Mouse (Mus musculus) intestine, embryonic 16.5 days (tissue): ENCODE results near the gene Olfr665. TPM values are rescaled to one million over a fixed set of nuclear protein-coding genes. Genes with fewer than 3 reads are reported as not detected.
"Not testable (repeated sequence)": the region's sequence is repeated elsewhere in the genome, so short reads cannot be mapped to it uniquely, and the experiment has no call there.

Experiments
- ATAC-seq: fragments of 200-750 bp; cut with Nextera tagmentation; 2 replicates; pipeline ENCODE4 v1.8.0; 2017; ENCODE audit warnings: moderate TSS enrichment, moderate library complexity
- H3K27ac ChIP-seq: fragments of 300-500 bp; sonication (generic); 2 replicates; pipeline ENCODE4 v1.5.1; 2014; ENCODE audit warnings: mild to moderate bottlenecking, low read length
- H3K27me3 ChIP-seq: fragments of 300-500 bp; sonication (generic); replicated peaks from 2 replicates; pipeline ENCODE4 v1.6.1; 2014; ENCODE audit warnings: low read length, control low read depth, mixed read lengths; ENCODE audit not compliant: control insufficient read depth, insufficient read depth
- H3K36me3 ChIP-seq: fragments of 300-500 bp; sonication (generic); 2 replicates; pipeline ENCODE4 v1.6.1; 2014; ENCODE audit warnings: low read length, control low read depth; ENCODE audit not compliant: control insufficient read depth, insufficient read depth
- H3K4me1 ChIP-seq: fragments of 300-500 bp; sonication (generic); 2 replicates; pipeline ENCODE4 v1.6.1; 2014; ENCODE audit warnings: low read length, control low read depth, mixed read lengths; ENCODE audit not compliant: control insufficient read depth, insufficient read depth
- H3K4me2 ChIP-seq: fragments of 300-500 bp; sonication (generic); 2 replicates; pipeline ENCODE4 v1.6.1; 2014; ENCODE audit warnings: low read depth, low read length, control low read depth
- H3K4me3 ChIP-seq: fragments of 300-500 bp; sonication (generic); 2 replicates; pipeline ENCODE4 v1.5.1; 2014; ENCODE audit warnings: mild to moderate bottlenecking, low read length
- H3K9ac ChIP-seq: fragments of 300-500 bp; sonication (generic); 2 replicates; pipeline ENCODE4 v1.6.1; 2014; ENCODE audit warnings: low read depth, low read length
- H3K9me3 ChIP-seq: fragments of 300-500 bp; sonication (generic); 2 replicates; pipeline ENCODE4 v1.6.1; 2016; ENCODE audit warnings: low read length, control low read depth; ENCODE audit not compliant: control insufficient read depth
- WGBS: fragments of 180-500 bp; shearing (Covaris S2); extraction: QIAGEN DNeasy Blood & Tissue Kit; methylation state at CpG from one replicate; pipeline ENCODE4 v1.1.7; 2014; 5-methylcytosine and 5-hydroxymethylcytosine counted together
- polyA plus RNA-seq: library from polyadenylated mRNA; unstranded; fragments of >200 nt; fragmentation: Nextera tagmentation; extraction: Ambion mirVana; gene quantifications from 2 replicates; pipeline ENCODE4 v1.2.1, GENCODE M21; 2015

Gene Olfr665
- not detected in 2 replicates for polyA plus RNA-seq

- ATAC-seq = no peak
- Histone ChIP-seq H3K4me2 (no peak within 1 kb of the TSS), H3K36me3 (no peaks in the 10 kb centered on the region), H3K4me1 (no peaks in the 10 kb centered on the region), H3K27ac (no peak within 1 kb of the TSS), H3K9me3 (no peaks in the 10 kb centered on the region), H3K4me3 (no peak within 1 kb of the TSS), H3K9ac (no peak within 1 kb of the TSS), H3K27me3 (no peaks in the 10 kb centered on the region)
- 40% methylated on average over 1 of the region's 1 CpGs for WGBS
Observed at GRCm38 (mm10) chr7:104877731-104878130, at the start of gene Olfr665. Olfr665 (plus strand) TSS chr7:104878031.

GRCm38 (mm10) chr7:104842503-104842902, 35.3 kb upstream of the Olfr665 start, which contains the start of gene Usp17lb:
Usp17lb (minus strand) TSS chr7:104842603.
- H3K4me1 ChIP-seq = no peaks in the 10 kb centered on the region
- WGBS = 64% methylated on average over 1 of the region's 1 CpGs
- H3K4me2 ChIP-seq = no peak within 1 kb of the TSS
- H3K27me3 ChIP-seq = no peaks in the 10 kb centered on the region
- H3K9ac ChIP-seq = no peak within 1 kb of the TSS
- no peak for ATAC-seq
- no peak within 1 kb of the TSS for H3K27ac ChIP-seq
- H3K9me3 ChIP-seq = no peaks in the 10 kb centered on the region
- H3K36me3 ChIP-seq = no peaks in the 10 kb centered on the region
- no peak within 1 kb of the TSS for H3K4me3 ChIP-seq

- ATAC-seq = no peak
- H3K4me1 ChIP-seq = no peaks in the 10 kb centered on the region
- H3K27ac ChIP-seq = no peak overlapping the region
- no peaks in the 10 kb centered on the region for H3K27me3 ChIP-seq
- H3K9me3 ChIP-seq = no peaks in the 10 kb centered on the region
- H3K36me3 ChIP-seq = no peaks in the 10 kb centered on the region
- H3K9ac ChIP-seq = no peak overlapping the region
- no peak overlapping the region for H3K4me3 ChIP-seq
- 76% methylated on average over 1 of the region's 1 CpGs for WGBS
- no peak overlapping the region for H3K4me2 ChIP-seq
Observed at GRCm38 (mm10) chr7:104843731-104844287, 34.0 kb upstream of the Olfr665 start.

GRCm38 (mm10) chr7:104851546-104851945, 26.3 kb upstream of the Olfr665 start:
- WGBS = 76% methylated on average over 2 of the region's 2 CpGs
- H3K9ac ChIP-seq, H3K9me3 ChIP-seq, H3K27ac ChIP-seq, H3K4me2 ChIP-seq, H3K4me1 ChIP-seq, H3K4me3 ChIP-seq, H3K36me3 ChIP-seq, ATAC-seq, H3K27me3 ChIP-seq: not testable (repeated sequence)

GRCm38 (mm10) chr7:104855248-104855750, 22.5 kb upstream of the Olfr665 start:
- H3K4me2 ChIP-seq = no peak overlapping the region
- no peaks in the 10 kb centered on the region for H3K36me3 ChIP-seq
- H3K27ac ChIP-seq = no peak overlapping the region
- no peak overlapping the region for H3K9ac ChIP-seq
- H3K9me3 ChIP-seq = no peaks in the 10 kb centered on the region
- 82% methylated on average over 3 of the region's 3 CpGs for WGBS
- no peaks in the 10 kb centered on the region for H3K27me3 ChIP-seq
- no peak for ATAC-seq
- H3K4me1 ChIP-seq = no peaks in the 10 kb centered on the region
- H3K4me3 ChIP-seq = no peak overlapping the region

GRCm38 (mm10) chr7:104856709-104857108, 21.1 kb upstream of the Olfr665 start, which contains the start of gene Usp17la:
Usp17la (plus strand) TSS chr7:104857009.
- H3K36me3 ChIP-seq, H3K4me2 ChIP-seq, H3K9ac ChIP-seq, H3K27ac ChIP-seq, H3K27me3 ChIP-seq, H3K4me3 ChIP-seq, H3K9me3 ChIP-seq, ATAC-seq, H3K4me1 ChIP-seq: not testable (repeated sequence)
- WGBS = 79% methylated on average over 2 of the region's 2 CpGs

GRCm38 (mm10) chr7:104857683-104858082, 20.1 kb upstream of the Olfr665 start:
- Histone ChIP-seq H3K27me3 (no peaks in the 10 kb centered on the region), H3K4me2 (no peak overlapping the region), H3K27ac (no peak overlapping the region), H3K9me3 (no peaks in the 10 kb centered on the region), H3K9ac (no peak overlapping the region), H3K4me3 (no peak overlapping the region), H3K4me1 (no peaks in the 10 kb centered on the region), H3K36me3 (no peaks in the 10 kb centered on the region)
- 53% methylated on average over 1 of the region's 1 CpGs for WGBS
- ATAC-seq = no peak

- WGBS = 84% methylated on average over 3 of the region's 3 CpGs
- no peak overlapping the region for H3K9ac ChIP-seq
- no peaks in the 10 kb centered on the region for H3K27me3 ChIP-seq
- H3K9me3 ChIP-seq = no peaks in the 10 kb centered on the region
- no peak overlapping the region for H3K4me2 ChIP-seq
- no peak for ATAC-seq
- H3K27ac ChIP-seq = no peak overlapping the region
- H3K4me3 ChIP-seq = no peak overlapping the region
- no peaks in the 10 kb centered on the region for H3K36me3 ChIP-seq
- no peaks in the 10 kb centered on the region for H3K4me1 ChIP-seq
Observed at GRCm38 (mm10) chr7:104861381-104861780, 16.4 kb upstream of the Olfr665 start.

DNA sequence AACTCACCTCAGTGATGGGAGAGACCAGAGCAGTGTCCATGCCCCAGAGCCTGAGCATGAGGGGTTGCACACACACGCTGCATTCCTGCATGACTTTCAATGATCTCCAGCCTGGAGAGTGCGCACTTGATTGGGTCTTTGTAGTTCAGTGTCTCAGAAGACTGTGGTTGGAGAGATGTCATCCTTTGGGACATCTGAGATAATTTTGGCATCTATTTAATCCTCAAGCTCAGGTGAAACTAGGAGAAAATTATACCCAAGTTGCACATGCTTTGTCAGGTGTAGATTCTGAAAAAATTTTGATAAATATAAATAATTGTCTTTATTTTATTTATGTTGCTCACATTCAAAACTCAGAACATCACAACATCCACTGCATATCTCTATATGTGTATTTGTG, 18.0 kb downstream of the Olfr665 start, which contains the start of gene Olfr666:
Olfr666 (minus strand) TSS at position 101 of the 400 bp plus-strand sequence.
- no peak for ATAC-seq
- WGBS = 86% methylated on average over 2 of the region's 2 CpGs
- no peak within 1 kb of the TSS for H3K27ac ChIP-seq

GRCm38 (mm10) chr7:104921382-104921781, 43.6 kb downstream of the Olfr665 start, which contains the start of gene Olfr667:
Olfr667 (minus strand) TSS chr7:104921482.
- Histone ChIP-seq H3K27ac (no peak within 1 kb of the TSS), H3K4me2 (no peak within 1 kb of the TSS), H3K9ac (no peak within 1 kb of the TSS), H3K4me1 (no peaks in the 10 kb centered on the region), H3K27me3 (no peaks in the 10 kb centered on the region), H3K4me3 (no peak within 1 kb of the TSS), H3K9me3 (no peaks in the 10 kb centered on the region), H3K36me3 (no peaks in the 10 kb centered on the region)
- ATAC-seq = no peak
- 88% methylated on average over 1 of the region's 1 CpGs for whole genome bisulfite sequencing

More for the DNA sequence above, 18.0 kb downstream of the Olfr665 start, which contains the start of gene Olfr666:
- H3K9ac ChIP-seq = no peak within 1 kb of the TSS
- no peak within 1 kb of the TSS for H3K4me3 ChIP-seq
- no peaks in the 10 kb centered on the region for H3K27me3 ChIP-seq
- H3K36me3 ChIP-seq = no peaks in the 10 kb centered on the region
- H3K9me3 ChIP-seq = no peaks in the 10 kb centered on the region
- H3K4me2 ChIP-seq = no peak within 1 kb of the TSS
- H3K4me1 ChIP-seq = no peaks in the 10 kb centered on the region
